Mouse (Mus musculus) E14TG2a.4 (cell line): ENCODE results near the gene Taldo1.

ENCODE experiments used
- CTCF ChIP-seq: conservative IDR thresholded peaks from 2 replicates; pipeline ENCODE4 v1.5.1; 2014; ENCODE audit warnings: low read length
- POU5F1 ChIP-seq: IDR thresholded peaks from 2 replicates; pipeline ENCODE4 v1.6.1; 2014; ENCODE audit warnings: low read length, borderline replicate concordance

- no peak for TF ChIP-seq CTCF
- TF ChIP-seq POU5F1: no peak
These were observed 39.6 kb downstream of the Taldo1 start for GRCm38 (mm10) chr7:141431434-141432185.
